Mouse (Mus musculus) hindbrain, postnatal 0 days (tissue): ENCODE measurements at regions not wholly inside any gene's neighbourhood (a gene's known extent, or its start where the extent isn't known, plus 50 kb on each side); places are given as distances from the start of the nearest gene placed in this dataset.

Source experiments
- ATAC-seq: fragments of 200-750 bp; cut with Nextera tagmentation; 2 replicates; pipeline ENCODE4 v1.8.0; 2017; ENCODE audit warnings: mild to moderate bottlenecking, moderate TSS enrichment, moderate library complexity
- DNase-seq: peaks from one replicate; pipeline ENCODE4 v3.0.0-alpha.2; 2015; ENCODE audit warnings: low spot score
- H3K27ac ChIP-seq: fragments of 300-500 bp; sonication (generic); 2 replicates; pipeline ENCODE4 v1.5.1; 2014; ENCODE audit warnings: mild to moderate bottlenecking
- H3K27me3 ChIP-seq: fragments of 300-500 bp; sonication (generic); 2 replicates; pipeline ENCODE4 v1.6.1; 2014; ENCODE audit warnings: low read length, mixed read lengths; ENCODE audit not compliant: insufficient read depth
- H3K36me3 ChIP-seq: fragments of 300-500 bp; sonication (generic); 2 replicates; pipeline ENCODE4 v1.6.1; 2014; ENCODE audit warnings: low read length, mixed read lengths; ENCODE audit not compliant: insufficient read depth
- H3K4me1 ChIP-seq: fragments of 300-500 bp; sonication (generic); 2 replicates; pipeline ENCODE4 v1.6.1; 2014; ENCODE audit warnings: antibody characterized with exemption, low read length, mixed read lengths; ENCODE audit not compliant: insufficient read depth
- H3K4me2 ChIP-seq: fragments of 300-500 bp; sonication (generic); 2 replicates; pipeline ENCODE4 v1.6.1; 2014; ENCODE audit warnings: low read depth, mild to moderate bottlenecking, low read length, moderate library complexity, mixed read lengths
- H3K4me3 ChIP-seq: fragments of 300-500 bp; sonication (generic); 2 replicates; pipeline ENCODE4 v1.5.1; 2014; ENCODE audit warnings: low read length
- H3K9ac ChIP-seq: fragments of 300-500 bp; sonication (generic); replicated peaks from 2 replicates; pipeline ENCODE4 v1.6.1; 2014; ENCODE audit warnings: mild to moderate bottlenecking, low read length, moderate library complexity, mixed read lengths
- H3K9me3 ChIP-seq: fragments of 300-500 bp; sonication (generic); 2 replicates; pipeline ENCODE4 v1.6.1; 2016; ENCODE audit warnings: low read length, mixed read lengths
- CTCF ChIP-seq: IDR thresholded peaks from 2 replicates; pipeline ENCODE4 v1.5.1; 2016; ENCODE audit warnings: antibody characterized with exemption, control low read depth, low read depth
- WGBS: fragments of 180-500 bp; shearing (Covaris S2); extraction: QIAGEN DNeasy Blood & Tissue Kit; methylation state at CpG from one replicate; pipeline ENCODE4 v1.1.7; 2014; 5-methylcytosine and 5-hydroxymethylcytosine counted together

GRCm38 (mm10) chr4:83997079-83997478, 471.7 kb downstream of the Ccdc171 start:
- no peaks in the 10 kb centered on the region for H3K27me3 ChIP-seq
- TF ChIP-seq CTCF: no peak
- DNase-seq: no peak
- H3K4me3 ChIP-seq: no peak overlapping the region
- no peak for ATAC-seq
- H3K36me3 ChIP-seq: no peaks in the 10 kb centered on the region
- H3K9ac ChIP-seq: no peak overlapping the region
- 82% methylated on average over 4 of the region's 4 CpGs for WGBS
- H3K4me1 ChIP-seq: no peaks in the 10 kb centered on the region
- no peak overlapping the region for H3K27ac ChIP-seq
- no peaks in the 10 kb centered on the region for H3K9me3 ChIP-seq
- H3K4me2 ChIP-seq: no peak overlapping the region

- WGBS: 76% methylated on average over 7 of the region's 7 CpGs
Observed at GRCm38 (mm10) chr4:84001645-84002044, 476.3 kb downstream of the Ccdc171 start.

DNA sequence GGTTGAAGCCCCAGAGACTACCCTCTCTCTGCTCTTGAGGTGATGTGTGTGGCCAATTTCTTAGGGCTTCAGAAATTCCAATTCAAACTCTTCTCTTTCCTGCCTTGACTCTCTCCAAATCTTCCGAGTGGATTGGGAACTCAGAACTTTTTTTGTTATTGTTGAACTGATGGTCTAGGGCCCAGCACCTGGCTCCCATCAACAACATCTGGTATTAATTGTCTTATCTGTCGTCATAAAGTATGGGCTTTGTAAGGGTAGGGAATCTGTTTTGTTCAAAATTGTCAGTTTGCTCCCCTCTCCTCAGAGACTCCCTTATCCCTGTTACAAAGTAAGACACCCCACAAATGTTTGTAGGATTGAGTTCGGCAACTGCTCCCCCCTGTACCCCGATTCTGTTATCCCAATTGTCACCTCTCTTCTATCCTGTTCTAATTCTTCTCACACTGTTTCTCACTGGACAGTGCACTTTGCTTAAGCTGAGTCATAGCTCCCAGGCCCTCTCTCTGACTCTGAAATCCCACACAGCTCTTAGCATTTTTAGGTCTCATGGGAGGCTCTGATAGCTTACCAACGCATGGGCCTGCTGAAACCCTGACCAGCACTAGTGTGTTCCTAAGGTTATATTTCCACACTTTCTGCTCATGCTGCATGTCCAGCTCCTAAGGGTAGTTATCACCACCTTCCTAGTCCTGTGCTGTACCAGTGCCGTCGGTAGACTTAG, 478.9 kb downstream of the Ccdc171 start:
- DNase-seq (no peak), ATAC-seq (no peak)
- H3K4me3 ChIP-seq: no peak overlapping the region
- H3K4me1 ChIP-seq: no peaks in the 10 kb centered on the region
- WGBS: 84% methylated on average over 7 of the region's 7 CpGs
- H3K27me3 ChIP-seq: no peaks in the 10 kb centered on the region
- no peak overlapping the region for H3K4me2 ChIP-seq
- H3K9me3 ChIP-seq: no peaks in the 10 kb centered on the region
- H3K27ac ChIP-seq: no peak overlapping the region
- H3K36me3 ChIP-seq: no peaks in the 10 kb centered on the region
- no peak overlapping the region for H3K9ac ChIP-seq
- no peak for TF ChIP-seq CTCF

More at GRCm38 (mm10) chr4:84001645-84002044, 476.3 kb downstream of the Ccdc171 start:
- DNase-seq: no peak
- peak; percentile 21; the same call in 1 of the 2 replicates for ATAC-seq
- no peaks in the 10 kb centered on the region for H3K4me1 ChIP-seq
- H3K36me3 ChIP-seq: no peaks in the 10 kb centered on the region
- H3K27ac ChIP-seq: no peak overlapping the region
- no peak overlapping the region for H3K4me3 ChIP-seq
- no peaks in the 10 kb centered on the region for H3K27me3 ChIP-seq
- no peaks in the 10 kb centered on the region for H3K9me3 ChIP-seq
- H3K9ac ChIP-seq: no peak overlapping the region
- no peak overlapping the region for H3K4me2 ChIP-seq
- no peak for TF ChIP-seq CTCF

- no peak for TF ChIP-seq CTCF
- no peaks in the 10 kb centered on the region for H3K9me3 ChIP-seq
- ATAC-seq (no peak), DNase-seq (peak; percentile 28)
- no peaks in the 10 kb centered on the region for H3K4me1 ChIP-seq
- no peak overlapping the region for H3K27ac ChIP-seq
- H3K4me3 ChIP-seq: no peak overlapping the region
- H3K9ac ChIP-seq: no peak overlapping the region
- WGBS: 44% methylated on average over 10 of the region's 10 CpGs
- H3K27me3 ChIP-seq: no peaks in the 10 kb centered on the region
- no peak overlapping the region for H3K4me2 ChIP-seq
- no peaks in the 10 kb centered on the region for H3K36me3 ChIP-seq
Observed at GRCm38 (mm10) chr4:84004786-84005382, 479.5 kb downstream of the Ccdc171 start.

DNA sequence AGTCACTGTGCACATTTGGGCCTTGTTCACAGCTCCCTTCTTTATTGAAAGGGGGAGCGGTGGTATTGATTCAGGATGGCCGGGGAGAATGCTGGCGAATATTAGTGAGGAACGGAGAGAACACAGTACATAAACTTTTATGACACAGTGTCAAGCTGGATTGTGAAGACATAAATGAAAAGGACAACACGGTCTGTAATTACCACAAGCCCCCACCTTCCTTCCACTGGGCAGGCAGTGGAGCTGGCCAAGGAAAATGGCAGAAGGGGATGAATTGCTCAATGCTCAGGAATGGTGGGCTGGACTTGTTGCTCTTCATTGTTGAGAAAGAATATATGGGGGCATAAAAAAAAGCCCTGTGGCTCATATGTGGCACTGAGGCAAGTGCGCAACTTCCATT, 486.6 kb downstream of the Ccdc171 start:
- no peaks in the 10 kb centered on the region for H3K27me3 ChIP-seq
- H3K9me3 ChIP-seq: no peaks in the 10 kb centered on the region
- no peak overlapping the region for H3K4me3 ChIP-seq
- H3K27ac ChIP-seq: no peak overlapping the region
- TF ChIP-seq CTCF: no peak
- DNase-seq (no peak), ATAC-seq (no peak)
- H3K4me2 ChIP-seq: no peak overlapping the region
- H3K36me3 ChIP-seq: no peaks in the 10 kb centered on the region
- no peaks in the 10 kb centered on the region for H3K4me1 ChIP-seq
- WGBS: 93% methylated on average over 6 of the region's 6 CpGs
- H3K9ac ChIP-seq: no peak overlapping the region

DNA sequence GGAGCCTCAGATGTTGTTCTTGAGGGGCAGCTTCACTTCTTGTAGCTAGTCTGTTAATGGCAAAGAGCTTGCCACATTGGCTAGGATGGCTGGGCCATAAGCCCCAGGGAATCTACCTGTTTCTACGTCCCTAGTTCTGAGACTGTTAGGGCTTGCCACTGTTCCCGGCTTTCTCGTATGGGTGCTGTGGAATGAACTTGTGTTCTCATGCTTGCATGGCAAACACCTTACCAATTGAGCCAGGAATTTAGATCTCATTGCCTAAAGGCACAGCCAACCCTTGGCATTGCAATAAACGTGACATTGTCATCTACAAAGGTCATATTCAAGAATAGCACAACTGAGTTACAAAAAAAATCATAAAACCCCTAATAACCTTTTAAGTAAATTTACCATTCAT, 489.8 kb downstream of the Ccdc171 start:
- ATAC-seq (no peak), DNase-seq (no peak)
- no peak overlapping the region for H3K27ac ChIP-seq
- no peak overlapping the region for H3K9ac ChIP-seq
- no peak overlapping the region for H3K4me2 ChIP-seq
- H3K4me3 ChIP-seq: no peak overlapping the region
- TF ChIP-seq CTCF: no peak
- no peaks in the 10 kb centered on the region for H3K27me3 ChIP-seq
- H3K36me3 ChIP-seq: no peaks in the 10 kb centered on the region
- H3K9me3 ChIP-seq: no peaks in the 10 kb centered on the region
- H3K4me1 ChIP-seq: no peaks in the 10 kb centered on the region
- WGBS: 89% methylated on average over 4 of the region's 4 CpGs

DNA sequence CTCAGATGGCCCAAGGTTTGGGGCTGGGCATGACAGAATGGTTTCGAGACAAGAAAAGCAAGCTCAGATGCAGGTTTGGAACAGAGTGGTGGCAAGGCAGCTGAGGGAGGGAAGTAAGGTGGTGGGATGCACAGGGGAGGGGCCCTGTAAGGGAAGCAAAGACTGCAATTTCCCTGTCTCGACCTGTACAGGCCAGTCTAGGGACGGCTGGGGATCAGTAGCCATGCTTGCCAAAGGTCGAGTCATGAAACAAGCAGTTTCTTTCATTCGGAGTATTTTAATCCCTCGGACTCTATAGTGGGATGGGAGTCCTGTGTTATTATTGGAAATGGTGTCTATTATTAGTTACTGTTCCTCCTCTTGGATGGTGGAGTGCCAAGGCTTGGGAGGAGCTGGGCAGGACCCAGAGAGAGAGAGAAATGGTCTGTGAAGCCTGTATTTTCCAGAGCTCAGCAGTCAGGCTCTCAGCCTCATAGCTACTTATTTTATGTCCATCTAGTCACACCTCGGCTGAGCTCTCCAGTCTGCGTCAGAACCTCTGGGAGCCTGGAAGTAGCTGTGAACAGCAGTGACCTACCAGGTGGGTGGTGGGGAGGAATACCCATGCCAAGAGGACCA, 490.3 kb downstream of the Ccdc171 start:
- no peak for TF ChIP-seq CTCF
- Histone ChIP-seq H3K9me3 (no peaks in the 10 kb centered on the region), H3K9ac (no peak overlapping the region), H3K4me1 (no peaks in the 10 kb centered on the region), H3K4me2 (no peak overlapping the region), H3K27me3 (no peaks in the 10 kb centered on the region), H3K27ac (no peak overlapping the region), H3K36me3 (no peaks in the 10 kb centered on the region), H3K4me3 (no peak overlapping the region)
- DNase-seq (no peak), ATAC-seq (no peak; the same call in 1 of the 2 replicates)
- 79% methylated on average over 8 of the region's 8 CpGs for WGBS
